Mouse (Mus musculus) brain, adult 2 months (tissue): ENCODE measurements at regions not wholly inside any gene's neighbourhood (a gene's known extent, or its start where the extent isn't known, plus 50 kb on each side); places are given as distances from the start of the nearest gene placed in this dataset.

Experiments
- DNase-seq: peaks from one replicate; pipeline ENCODE4 v3.0.0; 2011; ENCODE audit warnings: low read depth, low spot score

- DNase-seq: no peak
Observed at GRCm38 (mm10) chr12:32642493-32642892, 176.9 kb upstream of the Nampt start.

- no peak for DNase-seq
Observed at GRCm38 (mm10) chr12:32653096-32653495, 166.2 kb upstream of the Nampt start.

GRCm38 (mm10) chr12:32656194-32656593 lies 163.2 kb upstream of the Nampt start:
- no peak for DNase-seq

- peak; percentile 54 for DNase-seq
Observed at GRCm38 (mm10) chr12:32661782-32662413, 157.4 kb upstream of the Nampt start.

- DNase-seq: no peak
Observed at GRCm38 (mm10) chr12:32666040-32666439, 153.3 kb upstream of the Nampt start.

- DNase-seq: no peak
Observed at GRCm38 (mm10) chr12:32677908-32678307, 141.4 kb upstream of the Nampt start.

- no peak for DNase-seq
Observed at GRCm38 (mm10) chr12:32678756-32679155, 140.6 kb upstream of the Nampt start.

GRCm38 (mm10) chr12:32681910-32682309 lies 137.4 kb upstream of the Nampt start:
- DNase-seq: no peak

GRCm38 (mm10) chr12:32683375-32683774 lies 136.0 kb upstream of the Nampt start:
- DNase-seq: no peak

- no peak for DNase-seq
Observed at GRCm38 (mm10) chr12:32685788-32686385, 133.5 kb upstream of the Nampt start.

GRCm38 (mm10) chr12:32689361-32689760 lies 130.0 kb upstream of the Nampt start:
- DNase-seq: no peak

- no peak for DNase-seq
Observed at GRCm38 (mm10) chr12:32690096-32690495, 129.2 kb upstream of the Nampt start.

- peak; percentile 14 for DNase-seq
Observed at GRCm38 (mm10) chr12:32692081-32692819, 127.1 kb upstream of the Nampt start.

GRCm38 (mm10) chr12:32692962-32693361 lies 126.4 kb upstream of the Nampt start:
- DNase-seq: no peak

GRCm38 (mm10) chr12:32693678-32694077 lies 125.7 kb upstream of the Nampt start:
- DNase-seq: no peak

- DNase-seq: no peak
Observed at GRCm38 (mm10) chr12:32696832-32697231, 122.5 kb upstream of the Nampt start.

- DNase-seq: no peak
Observed at GRCm38 (mm10) chr12:32709188-32709587, 110.2 kb upstream of the Nampt start.

GRCm38 (mm10) chr12:32717129-32717921 lies 102.0 kb upstream of the Nampt start:
- DNase-seq: peak; percentile 94

- DNase-seq: no peak
Observed at GRCm38 (mm10) chr12:32719203-32719602, 100.1 kb upstream of the Nampt start.

- DNase-seq: peak; percentile 58
Observed at GRCm38 (mm10) chr12:32724451-32725188, 94.7 kb upstream of the Nampt start.

GRCm38 (mm10) chr12:32727539-32727938 lies 91.8 kb upstream of the Nampt start:
- DNase-seq: no peak
